Mouse (Mus musculus): ENCODE results near the gene Dennd4a.

DNA sequence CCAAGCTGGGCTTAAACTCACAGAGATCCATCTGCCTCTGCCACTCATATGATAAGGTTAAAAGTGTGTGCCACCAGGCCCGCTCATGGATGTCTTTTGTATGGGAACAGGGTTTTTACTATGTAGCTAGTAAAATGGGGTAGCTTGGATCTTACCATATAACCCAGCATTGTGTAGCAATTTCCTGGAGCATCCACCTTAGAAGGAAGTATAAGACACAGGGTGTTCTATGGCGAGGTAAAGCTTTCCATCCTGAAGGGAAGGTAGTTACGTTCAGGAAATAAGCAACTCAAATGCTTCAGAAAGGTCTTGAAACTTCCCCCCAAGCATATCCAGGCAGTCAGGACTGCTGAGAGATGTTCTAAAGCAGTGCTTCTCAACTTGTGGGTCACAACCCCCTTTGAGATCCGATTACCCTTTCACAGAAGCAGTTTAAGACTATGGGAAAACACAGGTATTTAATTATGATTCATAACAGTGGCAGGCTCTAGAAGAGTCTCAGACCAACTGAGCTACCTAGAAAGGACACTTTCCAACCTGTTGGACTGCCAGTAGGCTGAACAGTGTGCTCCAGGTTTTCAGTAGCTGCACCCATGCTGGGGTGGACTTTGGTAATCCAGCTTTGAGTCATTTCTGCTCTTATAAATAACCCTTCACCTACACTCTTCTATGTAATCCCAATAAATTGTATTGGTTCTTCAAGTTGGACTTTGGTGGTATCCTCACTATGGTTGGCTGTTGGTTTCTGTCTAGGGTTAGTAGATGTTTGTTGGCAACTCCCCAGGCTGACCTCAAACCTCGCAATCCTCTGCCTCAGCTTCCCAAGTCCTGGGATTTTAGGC, 7.5 kb upstream of the Dennd4a start:
- TF ChIP-seq CTCF (IDR thresholded peaks at IDR 0.05; ENCODE audit: control insufficient read depth, insufficient read depth, low read length) = no peak
- no peak for TF ChIP-seq POLR2A (IDR thresholded peaks at IDR 0.05; ENCODE audit: borderline replicate concordance, control insufficient read depth, low read depth, low read length)

Data from bone marrow, adult 2 months (tissue).